In genomic region chr14:34296350-34296749, GRCm38 (mm10) we compare ENCODE assay signal across 21 mouse cellular contexts. TPM values are rescaled to one million over a fixed set of nuclear protein-coding genes. Genes with fewer than 3 reads are reported as not detected.
DNase-seq lines count a peak whose midpoint lies in the region; ATAC-seq and TF ChIP-seq lines count a peak whose summit lies in the region.
"Had no signal": no experiment of that assay in that cellular context is flagged by ENCODE, and none has a peak within 500 bp of the region (broad histone marks: within the 10 kb centered on the region; RNA-seq: fewer than 3 reads in every experiment).

No protein-coding gene starts in this region.

- no peaks in the 10 kb centered on the region for H3K79me2 ChIP-seq in CH12.LX (replicated peaks; ENCODE audit: control insufficient read depth, extremely low read depth, insufficient read depth, poor library complexity, severe bottlenecking)

- no peak for TF ChIP-seq POLR2A in CH12.LX (IDR thresholded peaks at IDR 0.05; ENCODE audit: low read depth, low read length)

- ATAC-seq in monocyte, adult 5-6 weeks (replicated peaks; ENCODE audit: insufficient number of reproducible peaks, low FRiP score, low TSS enrichment, poor library complexity, severe bottlenecking) = peak; percentile 92
- no peak for ATAC-seq in CD4-positive, CD25-positive, alpha-beta regulatory T cell, adult 4 months
- ATAC-seq: forebrain, embryonic 13.5 days; hindbrain, embryonic 16.5 days; midbrain, embryonic 13.5 days had no signal

- H3K4me2 ChIP-seq in CH12.LX (ENCODE audit: insufficient read depth, low read depth, poor library complexity, severe bottlenecking) = peak overlapping the region; percentile 61
- H3K4me2 ChIP-seq: embryonic facial prominence, embryonic 15.5 days; forebrain, embryonic 13.5 days; liver, embryonic 11.5 days; midbrain, embryonic 13.5 days; stomach, embryonic 15.5 days had no signal

- no peak for TF ChIP-seq RAD21 in CH12.LX (IDR thresholded peaks at IDR 0.05; ENCODE audit: low read depth, low read length)

- peaks cover 0 to 17% of the 10 kb centered on the region in 2 experiments for H3K36me3 ChIP-seq in CH12.LX (replicated peaks in 1 of 2; ENCODE audit: control insufficient read depth in 1 of 2, insufficient read depth in 1 of 2, low read length in 1 of 2)
- H3K36me3 ChIP-seq: embryonic facial prominence, embryonic 15.5 days; midbrain, embryonic 13.5 days; stomach, embryonic 15.5 days had no signal

- H3K27ac ChIP-seq in layer of hippocampus, adult 2 months = peak overlapping the region; percentile 19; the same call in 1 of the 2 replicates
- H3K27ac ChIP-seq in CH12.LX (ENCODE audit: insufficient read depth, low read depth) = no peak overlapping the region
- H3K27ac ChIP-seq: embryonic facial prominence, embryonic 15.5 days; forebrain, embryonic 13.5 days; midbrain, embryonic 13.5 days; stomach, embryonic 15.5 days had no signal

- no peak for TF ChIP-seq EP300 in CH12.LX (IDR thresholded peaks at IDR 0.05; ENCODE audit: low read length)

- intact Hi-C loops in heart, postnatal 36 days (cut with DNase I) = no loop called here

- H3K9me3 ChIP-seq in CH12.LX (replicated peaks; ENCODE audit: low read length) = no peaks in the 10 kb centered on the region
- H3K9me3 ChIP-seq: embryonic facial prominence, embryonic 15.5 days; forebrain, embryonic 13.5 days; midbrain, embryonic 13.5 days; stomach, embryonic 15.5 days had no signal

- dilution Hi-C loops in CH12.LX (cut with MboI; ENCODE audit: extremely low pct_ligation_motif_present, extremely low pct_unique_long_range_greater_than_20kb, low sequenced_read_pairs) = no loop called here

- no peaks in the 10 kb centered on the region for H3K27me3 ChIP-seq in CH12.LX (replicated peaks)
- H3K27me3 ChIP-seq: embryonic facial prominence, embryonic 15.5 days; forebrain, embryonic 13.5 days; midbrain, embryonic 13.5 days; stomach, embryonic 15.5 days had no signal

- no peak for DNase-seq in layer of hippocampus, adult 2 months (ENCODE audit: low spot score in 2 of 2)
- no peak for DNase-seq in layer of hippocampus, adult 8-10 months (ENCODE audit: low spot score in 2 of 2)
- peak; percentile 32 for DNase-seq in CH12.LX (ENCODE audit: extremely low read depth)
- DNase-seq in brain, adult 2 months (ENCODE audit: low read depth, low spot score) = peak; percentile 8
- no peak for DNase-seq in heart, postnatal 36 days
- DNase-seq: cerebellum, adult 2 months; heart, postnatal 10 days; kidney, adult 18-20 months had no signal

- H3K9ac ChIP-seq in CH12.LX (ENCODE audit: insufficient read depth, low read depth) = no peak overlapping the region
- H3K9ac ChIP-seq: embryonic facial prominence, embryonic 15.5 days; forebrain, embryonic 13.5 days; midbrain, embryonic 13.5 days; stomach, embryonic 15.5 days had no signal

- in situ Hi-C loops in CH12.LX (cut with MboI; ENCODE audit: low pct_ligation_motif_present, low pct_unique_long_range_greater_than_20kb, low sequenced_read_pairs) = no loop called here

- H3K4me3 ChIP-seq in layer of hippocampus, adult 2 months = no peak overlapping the region
- no peak overlapping the region for H3K4me3 ChIP-seq in CH12.LX (replicated peaks in 1 of 3; ENCODE audit: low read depth in 2 of 3, low read length in 2 of 3, poor library complexity in 1 of 3)
- H3K4me3 ChIP-seq: embryonic facial prominence, embryonic 15.5 days; forebrain, embryonic 13.5 days; midbrain, embryonic 13.5 days; stomach, embryonic 15.5 days had no signal

- H3K4me1 ChIP-seq in CH12.LX (ENCODE audit: control insufficient read depth in 1 of 2, insufficient read depth in 2 of 2) = peaks cover 0 to 41% of the 10 kb centered on the region in 2 experiments; a peak in 3 of 4 replicates
- H3K4me1 ChIP-seq: embryonic facial prominence, embryonic 15.5 days; forebrain, embryonic 13.5 days; midbrain, embryonic 13.5 days had no signal

- no peak for TF ChIP-seq CTCF in layer of hippocampus, adult 2 months (conservative IDR thresholded peaks at IDR 0.05)
- TF ChIP-seq CTCF in CH12.LX (conservative IDR thresholded peaks at IDR 0.05 in 1 of 2, IDR thresholded peaks at IDR 0.05 in 1 of 2; ENCODE audit: low read depth in 2 of 2, low read length in 2 of 2) = no peak

TF ChIP-seq in CH12.LX, 34 proteins besides CTCF, POLR2A, EP300 and RAD21:
- TF ChIP-seq HCFC1 (IDR thresholded peaks at IDR 0.05; ENCODE audit: low read depth, low read length) (no peak), ELF1 (IDR thresholded peaks at IDR 0.05; ENCODE audit: low read depth, low read length) (0 out of 2 replicates have a peak, but pooled peaks have one; percentile 39)

RNA-seq across cellular contexts. Expression of gene Shld2, which starts 13.9 kb away (rescaled TPM):
- 10 to 100 TPM; 13.0 to 15.5 TPM for total RNA-seq in layer of hippocampus, adult 2 months (2021)
- 10 to 100 TPM; 11.4 to 14.1 (median 12.8) TPM for total RNA-seq in layer of hippocampus, adult 8-10 months (2022)
- total RNA-seq in CH12.LX (2012; rRNA removed) (13.4 and 13.9 TPM in 2 replicates), CH12.LX (2014; rRNA removed) (21.8 and 24.1 TPM in 2 replicates)
- polyA plus RNA-seq in CH12.LX (2012; ENCODE audit: insufficient read length, low read depth) = 11.4 and 12.0 TPM in 2 replicates
- total RNA-seq in monocyte, adult 5-6 weeks (2017) = 17.0 to 26.5 TPM (median 21.5 TPM) in 3 replicates
- 10 to 100 TPM in 1 of 2 experiments, 1 to 10 TPM in 1; 8.8 to 12.1 TPM for polyA plus RNA-seq in CD4-positive, CD25-positive, alpha-beta regulatory T cell, adult 4 months (2017; shearing (Covaris generic))
- 1 to 10 TPM; 6.7 to 8.6 TPM for total RNA-seq in heart, postnatal 36 days (2021)

RNA-seq across cellular contexts. Expression of gene Glud1, which starts 14.2 kb away (rescaled TPM):
- 100 to 1,000 TPM; 316 to 317 TPM for total RNA-seq in layer of hippocampus, adult 2 months (2021)
- 100 to 1,000 TPM; 294 to 321 (median 311) TPM for total RNA-seq in layer of hippocampus, adult 8-10 months (2022)
- total RNA-seq in CH12.LX (2012; rRNA removed) = 87.3 and 89.9 TPM in 2 replicates
- total RNA-seq in CH12.LX (2014; rRNA removed) = 116 and 118 TPM in 2 replicates
- polyA plus RNA-seq in CH12.LX (2012; ENCODE audit: insufficient read length, low read depth) = 134 and 143 TPM in 2 replicates
- 385 to 458 TPM (median 387 TPM) in 3 replicates for total RNA-seq in monocyte, adult 5-6 weeks (2017)
- 10 to 100 TPM; 22.9 to 42.0 TPM for polyA plus RNA-seq in CD4-positive, CD25-positive, alpha-beta regulatory T cell, adult 4 months (2017; shearing (Covaris generic))
- 100 to 1,000 TPM; 140 to 154 TPM for total RNA-seq in heart, postnatal 36 days (2021)

RNA-seq across cellular contexts. Expression of gene Fam25c, which starts 58.9 kb away (rescaled TPM):
- total RNA-seq in layer of hippocampus, adult 2 months (2021) = not detected
- not detected for total RNA-seq in layer of hippocampus, adult 8-10 months (2022)
- total RNA-seq in CH12.LX (2012; rRNA removed) (not detected in 2 replicates), CH12.LX (2014; rRNA removed) (not detected in 2 replicates)
- not detected in 2 replicates for polyA plus RNA-seq in CH12.LX (2012; ENCODE audit: insufficient read length, low read depth)
- total RNA-seq in monocyte, adult 5-6 weeks (2017) = not detected in 3 replicates
- not detected for polyA plus RNA-seq in CD4-positive, CD25-positive, alpha-beta regulatory T cell, adult 4 months (2017; shearing (Covaris generic))
- total RNA-seq in heart, postnatal 36 days (2021) = not detected
- total RNA-seq: adrenal gland, adult 18-20 months; heart, adult 18-20 months; heart, postnatal 10 days; layer of hippocampus, postnatal 14 days; left cerebral cortex, postnatal 14 days had no signal
- polyA plus RNA-seq: cerebellum, adult 2 months; forebrain, embryonic 13.5 days; hindbrain, embryonic 16.5 days; lung, embryonic 16.5 days; midbrain, embryonic 13.5 days had no signal

Comparison
In these comparisons a context has a peak if more than half of its experiments do, and no peak if none do; other contexts are left out.
1. DNase-seq: peak in CH12.LX (single experiment) and brain, adult 2 months (single experiment); none in layer of hippocampus, adult 2 months (0 of 2), layer of hippocampus, adult 8-10 months (0 of 2) and heart, postnatal 36 days (0 of 2).